8 mouse cellular contexts compared by ENCODE assay signal in genomic region chr14:53881304-53881703, GRCm38 (mm10).
DNase-seq lines count a peak whose midpoint lies in the region; ATAC-seq and TF ChIP-seq lines count a peak whose summit lies in the region.

No protein-coding gene starts in this region.

- intact Hi-C loops in heart, adult 2 months (cut with DNase I) = loop anchor here (10.0 kb wide), 1 partner anchor 273 kb away; no protein-coding TSS in a partner anchor

- no peak overlapping the region for H3K27ac ChIP-seq in heart, adult 2 months
- no peak overlapping the region for H3K27ac ChIP-seq in thymus, adult 2 months (ENCODE audit: control insufficient read depth, insufficient read depth, low read length)
- H3K27ac ChIP-seq in limb, embryonic 14.5 days (replicated peaks; ENCODE audit: low read depth, low read length) = no peak overlapping the region

- peak; percentile 41 for TF ChIP-seq CTCF in heart, adult 2 months (IDR thresholded peaks at IDR 0.05)
- TF ChIP-seq CTCF in thymus, adult 2 months (IDR thresholded peaks at IDR 0.05; ENCODE audit: borderline replicate concordance, control insufficient read depth, extremely low read depth, insufficient read depth, low read length, poor library complexity) = no peak

- no peaks in the 10 kb centered on the region for H3K36me3 ChIP-seq in heart, adult 2 months (ENCODE audit: control insufficient read depth, insufficient read depth, low read length)
- no peaks in the 10 kb centered on the region for H3K36me3 ChIP-seq in thymus, adult 2 months (ENCODE audit: control insufficient read depth, insufficient read depth, low read length)
- H3K36me3 ChIP-seq in limb, embryonic 14.5 days (ENCODE audit: control insufficient read depth, insufficient read depth, low read length) = no peaks in the 10 kb centered on the region

- no peaks in the 10 kb centered on the region for H3K4me1 ChIP-seq in heart, adult 2 months (ENCODE audit: control insufficient read depth, insufficient read depth, low read length)
- H3K4me1 ChIP-seq in thymus, adult 2 months (replicated peaks; ENCODE audit: control insufficient read depth, insufficient read depth, low read length) = peaks cover 11% of the 10 kb centered on the region
- H3K4me1 ChIP-seq in limb, embryonic 14.5 days (ENCODE audit: control insufficient read depth, insufficient read depth, low read length) = no peaks in the 10 kb centered on the region

- H3K4me2 ChIP-seq in limb, embryonic 14.5 days (replicated peaks; ENCODE audit: low read depth, low read length, severe bottlenecking) = no peak overlapping the region

- 6% methylated on average over 3 of the region's 3 CpGs for WGBS in heart, adult 2 months
- 7% methylated on average over 3 of the region's 3 CpGs for WGBS in thymus, adult 2 months
- 8% methylated on average over 3 of the region's 3 CpGs for WGBS in limb, embryonic 14.5 days

- no peak for TF ChIP-seq EP300 in heart, adult 2 months (IDR thresholded peaks at IDR 0.05; ENCODE audit: insufficient read depth, low read depth, low read length)

- H3K9me3 ChIP-seq in limb, embryonic 14.5 days (ENCODE audit: control insufficient read depth, low read length) = no peaks in the 10 kb centered on the region

- TF ChIP-seq POLR2A in heart, adult 2 months (IDR thresholded peaks at IDR 0.05; ENCODE audit: insufficient read depth, low read depth, low read length) = no peak
- TF ChIP-seq POLR2A in thymus, adult 2 months (IDR thresholded peaks at IDR 0.05; ENCODE audit: control insufficient read depth, extremely low read depth, insufficient read depth, low read length, poor library complexity) = no peak
- TF ChIP-seq POLR2A in limb, embryonic 14.5 days (IDR thresholded peaks at IDR 0.05; ENCODE audit: borderline replicate concordance, extremely low read depth, insufficient read depth, insufficient read length) = no peak

- H3K9ac ChIP-seq in heart, adult 2 months (ENCODE audit: low read depth, low read length) = no peak overlapping the region
- H3K9ac ChIP-seq in limb, embryonic 14.5 days (ENCODE audit: low read depth, low read length, severe bottlenecking) = no peak overlapping the region

- H3K79me2 ChIP-seq in heart, adult 2 months (replicated peaks; ENCODE audit: control insufficient read depth, insufficient read depth, low read length) = no peaks in the 10 kb centered on the region

- H3K4me3 ChIP-seq in heart, adult 2 months = no peak overlapping the region
- H3K4me3 ChIP-seq in thymus, adult 2 months (ENCODE audit: control insufficient read depth, insufficient read depth, low read length) = no peak overlapping the region
- no peak overlapping the region for H3K4me3 ChIP-seq in limb, embryonic 14.5 days (replicated peaks; ENCODE audit: low read length)

- DNase-seq in heart, adult 2 months = no peak
- no peak for DNase-seq in heart, adult 11 months
- DNase-seq in thymus, adult 2 months = peak; percentile 19
- no peak for DNase-seq in thymus, adult 18-20 months
- peak; percentile 62 for DNase-seq in limb, embryonic 14.5 days (ENCODE audit: low spot score)
- no peak for DNase-seq in urinary bladder, postnatal 4 days (ENCODE audit: low spot score in 2 of 2)
- DNase-seq in spleen, adult 18-20 months = no peak
- no peak for DNase-seq in adrenal gland, adult 2 months

- no peak for ATAC-seq in limb, embryonic 14.5 days (ENCODE audit: low FRiP score, low read depth)

- H3K27me3 ChIP-seq in heart, adult 2 months (ENCODE audit: control insufficient read depth, insufficient read depth, low read length) = 0 out of 2 replicates have a peak, but pooled peaks cover 1% of the 10 kb centered on the region
- H3K27me3 ChIP-seq in thymus, adult 2 months (ENCODE audit: control insufficient read depth, insufficient read depth, low read length) = no peaks in the 10 kb centered on the region
- H3K27me3 ChIP-seq in limb, embryonic 14.5 days (ENCODE audit: control insufficient read depth, insufficient read depth, low read length) = no peaks in the 10 kb centered on the region

Comparison
In these comparisons a context has a peak if more than half of its experiments do, and no peak if none do; other contexts are left out.
1. DNase-seq: peak in thymus, adult 2 months (single experiment) and limb, embryonic 14.5 days (single experiment); none in heart, adult 2 months (0 of 2), heart, adult 11 months (single experiment), thymus, adult 18-20 months (0 of 2), urinary bladder, postnatal 4 days (0 of 2), spleen, adult 18-20 months (0 of 2) and adrenal gland, adult 2 months (single experiment).